Mouse (Mus musculus) ES-E14 (cell line): Measurements from ENCODE around the gene Mettl5.

ENCODE experiments used
- HCFC1 ChIP-seq: IDR thresholded peaks from 2 replicates; pipeline ENCODE4 v1.6.1; 2012; ENCODE audit warnings: low read length, inconsistent platforms, borderline replicate concordance; ENCODE audit not compliant: insufficient read depth
- ZC3H11A ChIP-seq: IDR thresholded peaks from 2 replicates; pipeline ENCODE4 v1.6.1; 2012; ENCODE audit warnings: low read depth, mild to moderate bottlenecking, inconsistent platforms, low read length, borderline replicate concordance
- ZNF384 ChIP-seq: IDR thresholded peaks from 2 replicates; pipeline ENCODE4 v1.6.1; 2012; ENCODE audit warnings: low read depth, low read length, inconsistent platforms

- TF ChIP-seq HCFC1 (no peak), ZC3H11A (no peak), ZNF384 (no peak)
Observed at GRCm38 (mm10) chr2:69884581-69884980, 834 bp downstream of the Mettl5 start.
